Mouse (Mus musculus) liver, postnatal 0 days (tissue): ENCODE results near the gene Nrip3.

ENCODE experiments used
- CTCF ChIP-seq: sonication (generic); IDR thresholded peaks from 2 replicates; pipeline ENCODE4 v1.5.1; 2016; ENCODE audit warnings: antibody characterized with exemption, low read depth
- EP300 ChIP-seq: IDR thresholded peaks from 2 replicates; pipeline ENCODE4 v1.6.1; 2016; ENCODE audit warnings: antibody characterized with exemption, low read depth, mild to moderate bottlenecking

- TF ChIP-seq CTCF, result no peak
- TF ChIP-seq EP300, result no peak
Measured at GRCm38 (mm10) chr7:109708961-109709382, 72.9 kb downstream of the Nrip3 start.
